Mouse (Mus musculus): ENCODE data around the gene Hist2h2be. TPM values are rescaled to one million over a fixed set of nuclear protein-coding genes. Genes with fewer than 3 reads are reported as not detected.

The Hist2h2be gene
- total RNA-seq, 2 experiments from 2014 or later, result 2.9 to 3.0 TPM

Small RNA genes lying within 50 kb of the gene (microRNA-seq; reads per million reads assigned to microRNA genes)
- not detected for gene Gm44492
- gene Gm47311, result not detected
- not detected for gene Gm47313

Other genes starting within 250 kb of the Hist2h2be start
- gene Plekho1, start 225.1 kb upstream of the Hist2h2be start, total RNA-seq (2021), result 10 to 100 TPM; 56.2 to 56.3 TPM
- gene Vps45, start 162.7 kb upstream of the Hist2h2be start, total RNA-seq (2021), result 10 to 100 TPM; 41.2 to 46.4 TPM
- gene Otud7b, start 116.6 kb upstream of the Hist2h2be start, total RNA-seq (2021), result 10 to 100 TPM; 13.4 to 17.6 TPM
- gene Mtmr11, start 59.1 kb upstream of the Hist2h2be start, total RNA-seq (2021), result 1 to 10 TPM; 5.3 to 6.7 TPM
- gene Sf3b4, start 48.8 kb upstream of the Hist2h2be start, total RNA-seq (2021), result 10 to 100 TPM; 45.5 to 47.2 TPM
- 100 to 1,000 TPM; 404 to 435 TPM for gene Sv2a, start 40.0 kb upstream of the Hist2h2be start, total RNA-seq (2021)
- gene Bola1, start 1.4 kb upstream of the Hist2h2be start, total RNA-seq (2021), result 10 to 100 TPM; 19.3 to 22.2 TPM
- 10 to 100 TPM; 13.8 to 16.7 TPM for gene Hist2h2ab, start 1.3 kb upstream of the Hist2h2be start, total RNA-seq (2021)
- gene Hist2h2ac, start 239 bp upstream of the Hist2h2be start, total RNA-seq (2021), result 10 to 100 TPM; 34.2 to 37.9 TPM
- gene Hist2h3c2, start 18.0 kb downstream of the Hist2h2be start, total RNA-seq (2021), result 10 to 100 TPM; 10.2 to 10.9 TPM
- 100 to 1,000 TPM; 281 to 297 TPM for gene Hist2h2aa2, start 19.2 kb downstream of the Hist2h2be start, total RNA-seq (2021)
- gene Hist2h2aa1, start 24.4 kb downstream of the Hist2h2be start, total RNA-seq (2021), result 1 to 10 TPM; 2.8 to 6.5 TPM
- not detected for gene Hist2h3c1, start 25.6 kb downstream of the Hist2h2be start, total RNA-seq (2021)
- 10 to 100 TPM; 34.4 to 37.7 TPM for gene Hist2h4, start 42.2 kb downstream of the Hist2h2be start, total RNA-seq (2021)
- 100 to 1,000 TPM; 116 to 121 TPM for gene Hist2h3b, start 47.5 kb downstream of the Hist2h2be start, total RNA-seq (2021)
- 100 to 1,000 TPM; 161 to 194 TPM for gene Hist2h2bb, start 48.6 kb downstream of the Hist2h2be start, total RNA-seq (2021)
- 1 to 10 TPM; 1.9 to 3.4 TPM for gene Fcgr1, start 72.8 kb downstream of the Hist2h2be start, total RNA-seq (2021)
- gene BC107364, start 231.2 kb downstream of the Hist2h2be start, total RNA-seq (2021), result not detected

Data from left cerebral cortex, postnatal 10 days (tissue).